Mouse (Mus musculus): ENCODE measurements around the gene Fam222b. TPM values are rescaled to one million over a fixed set of nuclear protein-coding genes. Genes with fewer than 3 reads are reported as not detected.

Gene Fam222b
- polyA plus RNA-seq, 1 experiment: not detected

DNA sequence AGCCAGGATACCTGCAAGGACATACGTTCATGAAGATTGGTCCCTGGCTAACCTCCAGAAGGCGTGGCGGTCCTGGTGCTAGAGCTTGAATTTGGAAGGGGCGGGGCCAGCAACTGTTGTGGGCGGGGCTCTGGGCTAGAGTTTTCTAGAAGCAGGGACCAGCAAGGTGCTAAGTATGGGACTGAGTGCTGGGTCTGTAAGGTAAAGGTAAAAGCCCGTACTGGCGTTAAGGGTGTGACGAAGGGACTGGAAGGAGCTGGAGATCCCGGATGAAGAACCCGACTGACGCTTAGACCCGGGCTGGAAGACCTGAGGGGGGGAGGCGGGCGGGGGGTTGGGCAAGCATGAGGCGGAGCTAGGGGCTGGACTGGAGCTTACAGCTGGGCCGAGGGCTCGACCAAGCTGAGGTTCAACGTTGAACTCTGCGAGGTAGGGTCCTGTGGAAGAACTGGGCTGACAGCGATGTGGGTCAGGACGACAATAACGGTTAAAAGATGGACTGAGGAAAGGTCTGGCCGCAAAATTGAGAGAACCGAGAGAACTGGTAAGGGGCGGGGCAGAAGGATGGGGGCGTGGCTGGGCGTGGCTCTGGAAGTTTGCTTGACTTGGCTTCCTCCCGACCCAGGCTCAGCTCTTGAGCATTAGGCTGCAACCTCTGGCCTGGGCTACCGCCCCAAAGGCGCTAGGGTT lies 100.1 kb downstream of the Fam222b start:
- H3K27ac ChIP-seq (ENCODE audit: insufficient read depth, low read depth, low read length): 0 out of 2 replicates have a peak overlapping the region, but pooled peaks have one; percentile 36
- TF ChIP-seq CTCF (IDR thresholded peaks at IDR 0.05; ENCODE audit: insufficient read depth, low read depth, low read length) (no peak), POLR2A (IDR thresholded peaks at IDR 0.05; ENCODE audit: insufficient read depth, low read depth, low read length) (no peak)
- peak overlapping the region; percentile 45 for H3K4me3 ChIP-seq (ENCODE audit: insufficient read depth, low read depth, low read length)
- WGBS: 12% methylated on average over 30 of the region's 30 CpGs
- H3K4me1 ChIP-seq (ENCODE audit: control insufficient read depth, insufficient read depth, low read length): peaks cover 14% of the 10 kb centered on the region

DNA sequence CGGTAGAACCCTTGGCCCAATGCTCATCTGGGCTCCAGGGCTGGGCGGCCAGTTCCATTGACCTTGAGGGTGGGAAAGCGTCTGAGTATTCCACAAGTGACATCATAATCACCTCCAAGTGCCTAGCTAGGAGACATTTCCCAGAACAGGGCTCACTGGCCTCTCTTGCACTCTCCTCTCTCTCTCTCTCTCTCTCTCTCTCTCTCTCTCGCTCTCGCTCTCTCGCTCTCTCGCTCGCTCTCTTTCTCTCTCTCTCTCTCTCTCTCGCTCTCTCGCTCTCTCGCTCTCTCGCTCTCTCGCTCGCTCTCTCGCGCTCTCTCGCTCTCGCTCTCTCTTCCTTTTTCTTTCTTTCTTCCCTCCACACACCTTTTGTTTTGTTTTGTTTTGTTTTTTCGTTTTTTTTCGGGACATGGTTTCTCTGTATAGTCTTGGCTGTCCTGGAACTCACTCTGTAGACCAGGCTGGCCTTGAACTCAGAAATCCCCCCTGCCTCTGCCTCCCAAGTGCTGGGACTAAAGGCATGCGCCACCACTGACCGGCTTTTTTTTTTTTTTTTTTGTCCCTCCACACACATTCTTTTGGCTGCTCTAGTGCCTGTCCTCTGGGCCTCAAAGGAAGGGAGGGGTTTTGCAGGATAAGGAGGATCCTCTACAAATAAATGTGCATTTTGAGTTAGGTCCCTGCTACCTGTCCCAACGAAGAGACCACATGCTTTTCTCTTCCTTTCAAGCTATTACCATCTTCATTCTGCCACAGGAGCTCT lies 100.8 kb downstream of the Fam222b start:
- no peak overlapping the region for H3K27ac ChIP-seq (ENCODE audit: insufficient read depth, low read depth, low read length)
- peak overlapping the region; percentile 45 for H3K4me3 ChIP-seq (ENCODE audit: insufficient read depth, low read depth, low read length)
- no peak for TF ChIP-seq POLR2A (IDR thresholded peaks at IDR 0.05; ENCODE audit: insufficient read depth, low read depth, low read length)
- TF ChIP-seq CTCF (IDR thresholded peaks at IDR 0.05; ENCODE audit: insufficient read depth, low read depth, low read length): no peak
- 63% methylated on average over 23 of the region's 23 CpGs for WGBS
- peaks cover 12% of the 10 kb centered on the region; the same call in 1 of the 2 replicates for H3K4me1 ChIP-seq (ENCODE audit: control insufficient read depth, insufficient read depth, low read length)

DNA sequence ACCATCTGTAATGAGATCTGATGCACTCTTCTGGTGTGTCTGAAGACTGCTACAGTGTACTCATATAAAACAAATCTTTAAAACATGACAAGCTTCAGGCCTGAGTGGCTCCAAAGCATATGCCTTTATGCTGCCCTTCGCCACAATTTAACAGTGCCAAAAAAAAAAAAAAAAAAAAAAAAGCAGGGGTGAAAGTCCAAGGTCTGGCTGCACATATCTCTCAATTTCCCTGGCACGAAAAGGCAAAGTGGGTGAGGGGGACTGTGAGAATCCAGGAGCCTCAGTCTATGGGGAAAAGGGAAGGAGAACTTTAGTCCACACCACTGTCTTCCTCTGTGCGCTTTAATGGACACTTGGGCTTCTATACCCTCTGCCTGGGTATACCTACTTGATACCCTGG lies 107.9 kb downstream of the Fam222b start:
- H3K4me1 ChIP-seq (ENCODE audit: control insufficient read depth, insufficient read depth, low read length): peaks cover 15% of the 10 kb centered on the region
- 96% methylated on average over 3 of the region's 3 CpGs for WGBS
- no peak for TF ChIP-seq POLR2A (IDR thresholded peaks at IDR 0.05; ENCODE audit: insufficient read depth, low read depth, low read length)
- no peak for TF ChIP-seq CTCF (IDR thresholded peaks at IDR 0.05; ENCODE audit: insufficient read depth, low read depth, low read length)
- H3K27ac ChIP-seq (ENCODE audit: insufficient read depth, low read depth, low read length): no peak overlapping the region
- no peak overlapping the region for H3K4me3 ChIP-seq (ENCODE audit: insufficient read depth, low read depth, low read length)

GRCm38 (mm10) chr11:78204287-78204686 lies 109.8 kb downstream of the Fam222b start:
- Histone ChIP-seq H3K4me1 (ENCODE audit: control insufficient read depth, insufficient read depth, low read length) (peaks cover 17% of the 10 kb centered on the region), H3K4me3 (ENCODE audit: insufficient read depth, low read depth, low read length) (no peak overlapping the region), H3K27ac (ENCODE audit: insufficient read depth, low read depth, low read length) (no peak overlapping the region)
- 65% methylated on average over 6 of the region's 6 CpGs for WGBS
- TF ChIP-seq POLR2A (IDR thresholded peaks at IDR 0.05; ENCODE audit: insufficient read depth, low read depth, low read length) (no peak), CTCF (IDR thresholded peaks at IDR 0.05; ENCODE audit: insufficient read depth, low read depth, low read length) (no peak)

DNA sequence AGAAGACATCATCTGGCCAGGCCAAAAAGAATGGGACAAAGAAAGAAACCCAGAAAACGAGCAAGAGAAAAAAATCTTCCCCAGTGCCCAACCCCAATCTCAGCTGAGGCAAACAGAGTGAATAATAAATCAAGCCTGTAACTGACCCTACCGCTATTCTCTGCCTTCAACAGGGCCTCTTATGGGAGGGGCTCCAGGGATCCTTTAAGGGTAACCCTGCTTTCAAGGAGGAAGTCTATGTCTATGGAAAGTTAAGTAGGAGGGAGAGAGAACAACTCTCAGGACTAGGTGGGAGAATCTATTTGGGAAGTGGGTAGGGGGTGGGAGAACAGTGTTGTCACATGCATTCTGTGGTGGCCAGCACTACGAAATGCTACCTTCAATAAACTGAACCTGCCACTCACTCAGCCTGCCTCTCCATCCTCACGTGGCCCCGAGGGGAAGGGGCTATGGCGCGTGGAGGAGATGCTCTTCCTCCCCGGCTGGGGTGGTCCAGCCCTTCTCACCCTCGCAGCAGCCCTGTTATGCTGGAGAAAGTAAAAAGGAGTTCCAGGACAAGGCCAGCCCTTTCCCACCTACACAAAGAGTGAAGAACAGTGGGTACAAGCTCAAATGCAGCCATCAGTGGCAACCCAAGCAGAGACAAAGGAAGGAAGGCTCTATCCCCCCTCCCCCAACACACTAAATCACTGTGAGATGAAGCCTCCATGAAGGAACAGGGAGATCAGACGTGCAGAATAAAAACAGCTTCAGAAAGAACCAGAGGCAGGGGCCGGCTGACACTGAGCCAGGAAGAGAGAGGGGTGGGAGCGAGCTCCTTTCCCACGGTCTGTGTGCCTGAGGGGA lies 111.1 kb downstream of the Fam222b start:
- no peak for TF ChIP-seq POLR2A (IDR thresholded peaks at IDR 0.05; ENCODE audit: insufficient read depth, low read depth, low read length)
- peak overlapping the region; percentile 50 for H3K27ac ChIP-seq (ENCODE audit: insufficient read depth, low read depth, low read length)
- 50% methylated on average over 13 of the region's 13 CpGs for WGBS
- H3K4me3 ChIP-seq (ENCODE audit: insufficient read depth, low read depth, low read length): no peak overlapping the region
- peaks cover 17% of the 10 kb centered on the region for H3K4me1 ChIP-seq (ENCODE audit: control insufficient read depth, insufficient read depth, low read length)

Other genes starting within 250 kb of the Fam222b start
- gene Pipox, start 200.6 kb upstream of the Fam222b start, polyA plus RNA-seq (2012; ENCODE audit: insufficient read depth, insufficient read length, low replicate concordance, missing spikeins): not detected in 2 replicates
- 109 TPM in 1 of 2 replicates, not detected in the other for gene Sez6, start 163.9 kb upstream of the Fam222b start, polyA plus RNA-seq (2012; ENCODE audit: insufficient read depth, insufficient read length, low replicate concordance, missing spikeins)
- gene Phf12, start 111.9 kb upstream of the Fam222b start, polyA plus RNA-seq (2012; ENCODE audit: insufficient read depth, insufficient read length, low replicate concordance, missing spikeins): 389 TPM in 1 of 2 replicates, not detected in the other
- gene Dhrs13, start 62.4 kb upstream of the Fam222b start, polyA plus RNA-seq (2012; ENCODE audit: insufficient read depth, insufficient read length, low replicate concordance, missing spikeins): not detected in 2 replicates
- gene Flot2, start 56.7 kb upstream of the Fam222b start, polyA plus RNA-seq (2012; ENCODE audit: insufficient read depth, insufficient read length, low replicate concordance, missing spikeins): not detected in 2 replicates
- gene Eral1, start 14.3 kb upstream of the Fam222b start, polyA plus RNA-seq (2012; ENCODE audit: insufficient read depth, insufficient read length, low replicate concordance, missing spikeins): not detected in 2 replicates
- gene Traf4, start 70.9 kb downstream of the Fam222b start, polyA plus RNA-seq (2012; ENCODE audit: insufficient read depth, insufficient read length, low replicate concordance, missing spikeins): not detected in 2 replicates
- gene Nek8, start 82.0 kb downstream of the Fam222b start, polyA plus RNA-seq (2012; ENCODE audit: insufficient read depth, insufficient read length, low replicate concordance, missing spikeins): not detected in 2 replicates
- gene Tlcd1, start 82.1 kb downstream of the Fam222b start, polyA plus RNA-seq (2012; ENCODE audit: insufficient read depth, insufficient read length, low replicate concordance, missing spikeins): not detected in 2 replicates
- gene Rpl23a, start 88.9 kb downstream of the Fam222b start, polyA plus RNA-seq (2012; ENCODE audit: insufficient read depth, insufficient read length, low replicate concordance, missing spikeins): 1,288 TPM in 1 of 2 replicates, not detected in the other
- not detected in 2 replicates for gene Rab34, start 93.8 kb downstream of the Fam222b start, polyA plus RNA-seq (2012; ENCODE audit: insufficient read depth, insufficient read length, low replicate concordance, missing spikeins)
- not detected in 2 replicates for gene Proca1, start 98.7 kb downstream of the Fam222b start, polyA plus RNA-seq (2012; ENCODE audit: insufficient read depth, insufficient read length, low replicate concordance, missing spikeins)
- gene Sdf2, start 151.1 kb downstream of the Fam222b start, polyA plus RNA-seq (2012; ENCODE audit: insufficient read depth, insufficient read length, low replicate concordance, missing spikeins): not detected in 2 replicates
- 62.3 TPM in 1 of 2 replicates, not detected in the other for gene Supt6, start 151.3 kb downstream of the Fam222b start, polyA plus RNA-seq (2012; ENCODE audit: insufficient read depth, insufficient read length, low replicate concordance, missing spikeins)
- gene 2610507B11Rik, start 167.1 kb downstream of the Fam222b start, polyA plus RNA-seq (2012; ENCODE audit: insufficient read depth, insufficient read length, low replicate concordance, missing spikeins): 122 and 503 TPM in 2 replicates
- gene BC030499, start 196.2 kb downstream of the Fam222b start, polyA plus RNA-seq (2012; ENCODE audit: insufficient read depth, insufficient read length, low replicate concordance, missing spikeins): not detected in 2 replicates
- not detected in 2 replicates for gene Spag5, start 206.9 kb downstream of the Fam222b start, polyA plus RNA-seq (2012; ENCODE audit: insufficient read depth, insufficient read length, low replicate concordance, missing spikeins)
- 410 and 562 TPM in 2 replicates for gene Aldoc, start 228.3 kb downstream of the Fam222b start, polyA plus RNA-seq (2012; ENCODE audit: insufficient read depth, insufficient read length, low replicate concordance, missing spikeins)
- not detected in 2 replicates for gene Pigs, start 233.8 kb downstream of the Fam222b start, polyA plus RNA-seq (2012; ENCODE audit: insufficient read depth, insufficient read length, low replicate concordance, missing spikeins)
- not detected in 2 replicates for gene Unc119, start 248.8 kb downstream of the Fam222b start, polyA plus RNA-seq (2012; ENCODE audit: insufficient read depth, insufficient read length, low replicate concordance, missing spikeins)